Mouse (Mus musculus) heart, embryonic 11.5 days (tissue): ENCODE data around the gene H3f3b. TPM values are rescaled to one million over a fixed set of nuclear protein-coding genes. Genes with fewer than 3 reads are reported as not detected.
A peak's percentile ranks its signal among the peaks of the same experiment; 100 is the strongest.

Experiments
- ATAC-seq: fragments of 200-750 bp; cut with Nextera tagmentation; replicated peaks from 2 replicates; pipeline ENCODE4 v1.8.0; 2017; ENCODE audit warnings: moderate library complexity; ENCODE audit not compliant: insufficient number of reproducible peaks, low FRiP score, low TSS enrichment
- H3K27ac ChIP-seq: fragments of 300-500 bp; sonication (generic); 2 replicates; pipeline ENCODE4 v1.5.1; 2014; ENCODE audit warnings: mild to moderate bottlenecking, low read depth, low read length
- H3K27me3 ChIP-seq: fragments of 300-500 bp; sonication (generic); 2 replicates; pipeline ENCODE4 v1.6.1; 2014; ENCODE audit warnings: mild to moderate bottlenecking, low read length, mixed read lengths; ENCODE audit not compliant: control insufficient read depth, insufficient read depth
- H3K36me3 ChIP-seq: fragments of 300-500 bp; sonication (generic); 2 replicates; pipeline ENCODE4 v1.6.1; 2014; ENCODE audit warnings: mild to moderate bottlenecking, low read length, moderate library complexity, mixed read lengths; ENCODE audit not compliant: control insufficient read depth, insufficient read depth
- H3K4me1 ChIP-seq: fragments of 300-500 bp; sonication (generic); 2 replicates; pipeline ENCODE4 v1.6.1; 2014; ENCODE audit warnings: low read length; ENCODE audit not compliant: control insufficient read depth, insufficient read depth
- H3K4me2 ChIP-seq: fragments of 300-500 bp; sonication (generic); 2 replicates; pipeline ENCODE4 v1.6.1; 2014; ENCODE audit warnings: mild to moderate bottlenecking, moderate library complexity
- H3K4me3 ChIP-seq: fragments of 300-500 bp; sonication (generic); 2 replicates; pipeline ENCODE4 v1.5.1; 2014; ENCODE audit warnings: low read depth, low read length
- H3K9ac ChIP-seq: fragments of 300-500 bp; sonication (generic); 2 replicates; pipeline ENCODE4 v1.6.1; 2014; ENCODE audit warnings: mild to moderate bottlenecking, low read depth, low read length, moderate library complexity
- H3K9me3 ChIP-seq: fragments of 300-500 bp; sonication (generic); replicated peaks from 2 replicates; pipeline ENCODE4 v1.6.1; 2016; ENCODE audit warnings: low read length; ENCODE audit not compliant: control insufficient read depth
- WGBS: fragments of 180-500 bp; shearing (Covaris S2); extraction: QIAGEN DNeasy Blood & Tissue Kit; methylation state at CpG from one replicate; pipeline ENCODE4 v1.1.7; 2014; ENCODE audit not compliant: insufficient replicate concordance; 5-methylcytosine and 5-hydroxymethylcytosine counted together
- polyA plus RNA-seq: library from polyadenylated mRNA; unstranded; fragments of >200 nt; fragmentation: Nextera tagmentation; extraction: Ambion mirVana; gene quantifications from 2 replicates; pipeline ENCODE4 v1.2.1, GENCODE M21; 2014

Gene H3f3b
- polyA plus RNA-seq, 1 experiment from 2014 or later, result 757 TPM

DNA sequence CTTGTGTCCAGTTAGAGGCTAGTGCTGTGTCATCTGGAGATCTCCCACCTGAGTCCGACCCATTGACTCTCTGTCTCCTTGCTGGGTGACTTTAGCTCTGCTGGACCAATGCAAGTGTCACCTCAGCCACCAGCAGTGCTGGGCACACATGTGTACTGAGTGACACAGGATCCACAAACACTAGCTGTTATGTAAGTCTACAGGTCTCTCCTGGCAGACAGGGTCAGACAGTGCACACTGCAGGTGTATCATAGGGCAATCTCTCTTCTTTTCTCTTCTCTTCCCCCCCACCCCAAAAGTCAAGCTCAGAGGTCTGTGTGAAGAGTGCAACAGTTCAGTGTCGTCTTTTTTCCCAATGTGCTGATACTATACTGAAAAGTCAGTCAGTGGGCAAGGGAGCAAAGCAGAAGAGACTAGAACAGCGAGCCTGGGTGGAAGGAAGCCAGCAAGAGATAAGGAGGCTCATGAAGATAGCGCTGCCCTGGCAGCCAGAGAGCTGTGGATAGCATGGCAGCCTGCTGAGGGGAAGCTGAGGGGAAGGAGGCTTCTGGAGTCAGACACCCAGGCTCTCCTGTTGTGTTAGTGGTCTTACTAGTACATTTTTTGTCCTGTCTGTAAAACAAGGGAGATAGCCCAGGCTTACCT, 29.6 kb upstream of the H3f3b start:
- WGBS, result 35% methylated on average over 4 of the region's 4 CpGs
- H3K36me3 ChIP-seq, result peaks cover 70% of the 10 kb centered on the region
- H3K4me1 ChIP-seq, result peaks cover 19% of the 10 kb centered on the region
- no peak overlapping the region for H3K9ac ChIP-seq
- ATAC-seq, result no peak
- H3K9me3 ChIP-seq, result no peaks in the 10 kb centered on the region
- no peak overlapping the region for H3K4me3 ChIP-seq
- no peaks in the 10 kb centered on the region for H3K27me3 ChIP-seq
- peak overlapping the region; percentile 35; the same call in 1 of the 2 replicates for H3K27ac ChIP-seq
- H3K4me2 ChIP-seq, result no peak overlapping the region

DNA sequence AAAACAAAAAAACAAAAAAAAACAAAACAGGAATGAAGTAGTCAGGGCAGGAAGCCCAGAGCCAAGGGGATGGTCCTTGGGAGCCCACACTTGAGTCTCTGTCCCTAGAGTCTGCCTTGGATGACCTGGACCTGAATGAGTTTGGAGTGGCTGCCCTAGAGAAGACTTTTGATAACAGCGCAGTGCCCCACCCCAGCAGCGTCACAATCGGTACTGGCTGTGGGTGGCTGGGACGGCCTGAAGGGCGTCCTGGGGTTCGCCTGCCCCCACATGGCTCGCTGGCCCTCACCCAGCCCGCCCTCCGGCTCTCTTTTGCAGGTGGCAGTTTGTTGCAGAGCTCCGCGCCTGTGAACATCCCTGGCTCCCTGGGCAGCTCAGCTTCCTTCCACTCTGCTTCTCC, 28.1 kb upstream of the H3f3b start:
- Histone ChIP-seq H3K9me3 (no peaks in the 10 kb centered on the region), H3K4me3 (no peak overlapping the region), H3K9ac (no peak overlapping the region), H3K4me1 (peaks cover 19% of the 10 kb centered on the region), H3K27ac (no peak overlapping the region), H3K27me3 (no peaks in the 10 kb centered on the region), H3K4me2 (no peak overlapping the region), H3K36me3 (peaks cover 63% of the 10 kb centered on the region)
- WGBS, result 84% methylated on average over 11 of the region's 11 CpGs
- no peak for ATAC-seq

DNA sequence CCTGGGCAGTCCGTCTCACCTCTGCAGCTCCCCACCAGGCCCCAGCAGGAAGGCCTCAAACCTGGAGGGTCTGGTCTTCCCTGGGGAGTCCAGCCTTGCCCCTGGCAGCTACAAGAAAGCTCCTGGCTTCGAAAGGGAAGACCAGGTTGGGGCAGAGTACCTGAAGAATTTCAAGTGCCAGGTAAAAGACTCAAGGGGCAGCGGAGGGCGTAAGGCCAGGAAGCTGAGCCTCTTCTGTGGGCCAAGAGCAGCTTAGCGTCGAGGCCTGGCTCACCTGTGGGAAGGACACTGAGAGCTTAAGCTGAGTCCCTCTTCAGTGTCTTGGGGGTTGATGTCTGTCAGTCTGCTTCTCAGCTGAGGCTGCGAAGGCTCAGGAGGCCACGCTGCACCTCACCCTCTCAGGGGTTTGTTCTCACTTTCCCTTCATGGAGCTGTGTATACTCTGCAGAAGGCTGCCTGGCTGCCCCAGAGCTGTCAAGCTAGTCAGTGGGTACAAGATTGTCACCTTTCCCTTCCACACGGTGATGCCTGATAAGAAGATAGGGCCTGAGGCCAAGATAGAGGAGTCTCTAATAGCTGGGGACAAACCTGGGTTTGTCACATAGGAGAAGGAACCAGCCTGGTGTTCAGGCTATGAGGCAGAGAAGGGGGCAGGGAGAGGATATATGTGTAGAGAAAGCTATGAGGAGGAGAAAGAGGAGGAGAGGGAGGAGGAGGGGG, 25.9 kb upstream of the H3f3b start:
- Histone ChIP-seq H3K4me3 (no peak overlapping the region), H3K27me3 (no peaks in the 10 kb centered on the region), H3K36me3 (peaks cover 72% of the 10 kb centered on the region), H3K4me1 (peaks cover 19% of the 10 kb centered on the region), H3K9me3 (no peaks in the 10 kb centered on the region), H3K27ac (no peak overlapping the region), H3K4me2 (no peak overlapping the region), H3K9ac (no peak overlapping the region)
- no peak for ATAC-seq
- WGBS, result 87% methylated on average over 9 of the region's 9 CpGs

DNA sequence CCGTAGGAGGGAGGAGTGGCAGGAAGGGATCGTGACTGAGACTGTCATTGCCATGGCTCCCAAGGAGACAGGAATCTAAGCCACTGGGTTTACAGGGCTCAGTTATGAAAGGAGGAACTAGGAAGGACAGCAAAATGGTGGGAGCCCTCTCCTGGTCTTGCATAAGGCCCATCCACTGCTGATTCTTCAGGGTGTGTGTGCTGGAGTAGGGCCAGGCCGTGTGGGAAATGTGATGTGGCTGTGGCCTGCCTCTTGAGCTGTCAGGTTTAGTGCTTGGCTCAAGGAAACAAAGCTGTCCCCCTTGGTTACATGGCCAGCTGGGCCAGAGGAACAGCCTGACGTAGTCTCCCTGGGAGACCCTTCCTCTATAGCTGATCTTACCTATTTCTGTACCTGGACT, 22.4 kb upstream of the H3f3b start:
- Histone ChIP-seq H3K9ac (no peak overlapping the region), H3K4me2 (no peak overlapping the region), H3K4me3 (no peak overlapping the region), H3K36me3 (peaks cover 69% of the 10 kb centered on the region), H3K4me1 (no peaks in the 10 kb centered on the region), H3K27me3 (no peaks in the 10 kb centered on the region), H3K9me3 (no peaks in the 10 kb centered on the region), H3K27ac (no peak overlapping the region)
- 86% methylated on average over 4 of the region's 4 CpGs for WGBS
- no peak for ATAC-seq

DNA sequence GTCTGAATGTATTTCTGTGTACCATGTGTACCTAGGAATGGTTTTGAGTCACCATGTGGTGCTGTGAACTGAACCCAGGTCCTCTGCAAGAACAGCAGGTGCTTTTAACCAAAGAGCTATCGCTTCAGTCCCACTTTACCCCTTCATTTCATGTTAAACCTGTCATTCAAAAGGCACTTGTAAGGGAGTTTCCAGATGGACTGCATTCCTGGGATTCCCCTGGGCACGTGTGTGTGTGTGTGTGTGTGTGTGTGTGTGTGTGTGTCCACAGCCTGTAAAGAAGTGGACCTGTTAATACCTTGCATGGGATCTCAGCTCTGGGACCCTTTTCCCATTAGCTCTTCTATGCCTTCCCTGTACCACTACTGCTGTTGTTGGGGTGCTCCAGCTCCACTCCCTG, 21.8 kb upstream of the H3f3b start:
- 77% methylated on average over 2 of the region's 2 CpGs for WGBS
- Histone ChIP-seq H3K36me3 (peaks cover 63% of the 10 kb centered on the region), H3K27ac (no peak overlapping the region), H3K4me3 (no peak overlapping the region), H3K9ac (no peak overlapping the region), H3K4me1 (no peaks in the 10 kb centered on the region), H3K4me2 (no peak overlapping the region), H3K27me3 (no peaks in the 10 kb centered on the region), H3K9me3 (no peaks in the 10 kb centered on the region)
- ATAC-seq, result no peak

DNA sequence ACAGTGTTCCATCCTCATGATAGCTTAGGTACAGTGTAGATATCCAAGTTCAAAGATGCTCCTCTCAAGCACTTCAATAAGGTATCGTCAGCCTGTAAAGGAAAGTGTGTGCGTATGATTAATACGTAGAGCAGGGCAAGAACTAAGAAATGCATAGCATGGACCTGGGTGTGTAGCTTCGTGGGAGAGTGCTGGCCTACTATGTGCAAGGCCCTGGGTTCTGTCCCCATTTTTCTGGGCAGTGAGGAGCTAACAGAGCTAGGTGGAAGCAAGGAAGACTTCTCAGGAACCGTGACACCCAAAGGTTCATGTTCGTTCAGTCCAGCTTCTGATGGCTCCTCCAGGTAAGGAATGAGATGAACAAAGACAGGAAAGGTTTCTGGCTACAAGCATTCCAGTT, 17.4 kb upstream of the H3f3b start:
- 93% methylated on average over 6 of the region's 6 CpGs for WGBS
- Histone ChIP-seq H3K4me1 (peaks cover 3% of the 10 kb centered on the region; the same call in 1 of the 2 replicates), H3K36me3 (peaks cover 46% of the 10 kb centered on the region), H3K27me3 (no peaks in the 10 kb centered on the region), H3K9me3 (no peaks in the 10 kb centered on the region), H3K4me3 (no peak overlapping the region), H3K27ac (no peak overlapping the region), H3K4me2 (no peak overlapping the region), H3K9ac (no peak overlapping the region)
- no peak for ATAC-seq

DNA sequence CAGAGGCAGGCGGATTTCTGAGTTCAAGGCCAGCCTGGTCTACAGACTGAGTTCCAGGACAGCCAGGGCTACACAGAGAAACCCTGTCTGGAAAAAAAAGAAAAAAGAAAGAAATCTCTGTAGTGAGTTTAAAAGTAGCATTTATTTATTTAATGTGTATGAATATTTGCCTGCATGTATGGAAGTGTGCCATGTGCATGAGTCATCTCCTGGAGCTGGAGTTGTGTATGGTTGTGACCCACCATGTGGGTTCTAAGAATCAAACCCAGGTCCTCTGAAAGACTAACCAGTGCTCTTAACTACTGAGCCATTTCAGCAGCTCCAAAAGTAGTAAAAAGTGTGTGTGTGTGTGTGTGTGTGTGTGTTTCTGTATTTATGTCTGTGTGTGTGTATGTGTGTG, 15.5 kb upstream of the H3f3b start:
- WGBS, result 83% methylated on average over 1 of the region's 1 CpGs
- peaks cover 33% of the 10 kb centered on the region for H3K36me3 ChIP-seq

DNA sequence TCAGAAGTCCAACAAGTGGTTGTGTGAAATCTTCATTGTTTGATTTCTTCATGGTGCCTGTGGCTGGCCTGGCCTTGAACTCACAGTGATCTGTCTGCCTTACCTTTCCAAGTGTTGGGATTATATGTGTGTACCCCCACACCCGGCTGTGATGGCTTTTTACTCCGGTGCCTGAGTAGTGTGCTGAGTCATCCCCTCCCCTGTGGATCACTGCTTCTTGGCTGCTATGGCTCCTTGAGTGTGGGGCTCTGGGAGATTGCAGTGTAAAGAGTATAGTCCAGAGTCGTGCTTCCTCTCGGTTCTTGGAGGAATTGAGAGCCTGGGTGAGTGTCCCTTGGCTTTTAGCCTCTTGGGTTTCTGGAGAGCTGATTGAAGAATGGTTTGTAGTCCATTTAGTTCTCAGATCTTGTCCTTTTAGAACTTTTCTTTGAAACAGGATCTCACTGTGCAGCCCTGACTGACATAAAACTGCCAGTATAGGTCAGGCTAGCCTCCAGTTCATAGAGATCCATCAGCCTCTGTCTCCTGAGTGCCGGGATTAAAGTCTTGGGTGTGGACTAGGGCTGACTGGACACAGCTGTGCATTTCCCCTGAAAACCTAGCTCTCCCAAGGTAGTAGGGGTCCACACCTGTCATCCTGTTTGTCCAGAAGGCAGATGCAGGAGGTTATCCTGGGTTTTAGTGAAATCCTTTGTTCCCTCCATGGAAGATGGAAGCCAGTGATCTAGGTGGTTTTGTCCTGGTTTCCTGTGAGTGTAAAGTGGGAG, 14.8 kb upstream of the H3f3b start:
- Histone ChIP-seq H3K4me2 (no peak overlapping the region), H3K9ac (no peak overlapping the region), H3K27me3 (no peaks in the 10 kb centered on the region), H3K27ac (no peak overlapping the region), H3K9me3 (no peaks in the 10 kb centered on the region), H3K4me3 (no peak overlapping the region), H3K4me1 (peaks cover 3% of the 10 kb centered on the region; the same call in 1 of the 2 replicates), H3K36me3 (peaks cover 26% of the 10 kb centered on the region)
- no peak for ATAC-seq
- WGBS, result 85% methylated on average over 5 of the region's 5 CpGs

More for the DNA sequence above, 15.5 kb upstream of the H3f3b start:
- H3K4me2 ChIP-seq, result no peak overlapping the region
- H3K27me3 ChIP-seq, result no peaks in the 10 kb centered on the region
- peaks cover 3% of the 10 kb centered on the region; the same call in 1 of the 2 replicates for H3K4me1 ChIP-seq
- no peak overlapping the region for H3K4me3 ChIP-seq
- ATAC-seq, result no peak
- H3K9ac ChIP-seq, result no peak overlapping the region
- no peak overlapping the region for H3K27ac ChIP-seq
- H3K9me3 ChIP-seq, result no peaks in the 10 kb centered on the region
